Mouse (Mus musculus) olfactory bulb, adult 2 months (tissue): ENCODE measurements around the gene Etv1.

ENCODE experiments used
- CTCF ChIP-seq: fragments of 200-500 bp; IDR thresholded peaks from 2 replicates; pipeline ENCODE4 v1.5.1; 2012; ENCODE audit warnings: low read depth, mild to moderate bottlenecking, low read length, moderate library complexity; ENCODE audit not compliant: insufficient read depth
- POLR2A ChIP-seq: fragments of 200-500 bp; IDR thresholded peaks from 2 replicates; pipeline ENCODE4 v1.6.1; 2012; ENCODE audit warnings: mild to moderate bottlenecking, low read depth, low read length, moderate library complexity; ENCODE audit not compliant: insufficient read depth

DNA sequence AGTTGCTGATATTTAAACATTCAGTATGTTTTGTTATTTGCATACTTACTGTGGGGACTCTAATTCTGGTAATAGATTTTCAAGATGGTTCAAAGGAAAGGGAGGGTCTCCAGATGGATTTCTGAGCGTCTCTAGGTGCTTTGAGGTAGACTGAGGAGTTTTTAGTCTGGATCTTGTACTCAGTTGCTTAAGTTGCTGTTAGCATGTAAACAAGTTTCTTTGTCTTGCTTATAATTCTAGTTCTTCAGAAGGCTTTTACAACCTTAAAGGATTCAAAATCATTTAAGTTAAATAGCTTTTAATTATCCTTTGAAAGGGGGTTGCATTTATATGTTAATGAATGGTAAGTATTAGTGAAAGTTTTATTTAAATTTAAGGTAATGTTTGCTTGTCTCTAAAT lies 5.0 kb downstream of the Etv1 start:
- TF ChIP-seq POLR2A, result no peak
- TF ChIP-seq CTCF, result no peak
